Mouse (Mus musculus) gastrocnemius, postnatal 10 days (tissue): Measurements from ENCODE around the gene P2ry12. TPM values are rescaled to one million over a fixed set of nuclear protein-coding genes. Genes with fewer than 3 reads are reported as not detected.

ENCODE experiments used
- DNase-seq: peaks from one replicate; pipeline ENCODE4 v3.0.0; 2021; ENCODE audit warnings: mixed read lengths
- total RNA-seq, 2 experiments: library from RNA; stranded (reverse); gene quantifications; 2 replicates each; pipeline ENCODE4 v1.2.3; 2021

The P2ry12 gene
- total RNA-seq, 2 experiments from 2014 or later: 2.4 to 2.9 TPM

GRCm38 (mm10) chr3:59230912-59231311 lies 31.8 kb downstream of the P2ry12 start:
- DNase-seq: no peak

DNA sequence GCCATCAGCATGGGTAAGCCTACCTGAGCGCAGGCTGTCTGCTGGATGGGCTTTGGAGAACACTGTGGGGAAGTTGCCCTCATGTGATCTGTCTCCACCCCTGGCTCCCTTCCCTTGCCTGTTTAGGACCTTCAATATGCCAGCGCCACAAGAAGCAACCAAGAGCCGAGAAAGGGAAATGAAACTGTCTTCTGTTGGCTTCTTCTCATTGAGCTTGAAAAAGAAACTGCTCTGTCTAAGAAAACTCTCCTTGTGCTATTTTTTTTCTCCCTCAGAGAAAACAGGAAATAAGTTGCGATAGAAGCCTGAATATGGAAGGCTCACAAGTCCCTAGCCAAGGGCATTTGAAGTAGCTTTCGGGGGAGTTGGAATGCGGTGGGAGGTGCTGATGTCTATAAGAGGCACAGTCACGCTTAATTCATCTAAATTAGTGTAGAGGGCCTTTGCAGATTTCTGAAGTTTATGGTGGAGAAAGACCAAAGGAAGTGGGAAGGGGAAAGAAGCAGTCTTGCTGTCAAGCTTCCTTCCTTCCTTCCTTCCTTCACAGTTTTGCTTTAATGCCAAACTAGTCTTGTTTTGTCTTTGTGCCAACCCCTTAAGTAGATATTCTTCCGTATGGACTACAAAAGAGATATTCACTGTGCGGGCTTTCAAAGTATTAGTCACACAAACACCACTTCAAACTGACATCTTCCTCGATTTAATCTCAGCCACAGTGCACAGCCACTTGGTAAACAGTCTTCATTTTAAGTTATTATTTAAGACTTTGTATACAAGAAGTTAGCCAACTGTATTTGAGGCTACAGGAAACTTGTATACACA lies 33.7 kb downstream of the P2ry12 start:
- DNase-seq: no peak

GRCm38 (mm10) chr3:59227696-59228095 lies 35.0 kb downstream of the P2ry12 start:
- no peak for DNase-seq

DNA sequence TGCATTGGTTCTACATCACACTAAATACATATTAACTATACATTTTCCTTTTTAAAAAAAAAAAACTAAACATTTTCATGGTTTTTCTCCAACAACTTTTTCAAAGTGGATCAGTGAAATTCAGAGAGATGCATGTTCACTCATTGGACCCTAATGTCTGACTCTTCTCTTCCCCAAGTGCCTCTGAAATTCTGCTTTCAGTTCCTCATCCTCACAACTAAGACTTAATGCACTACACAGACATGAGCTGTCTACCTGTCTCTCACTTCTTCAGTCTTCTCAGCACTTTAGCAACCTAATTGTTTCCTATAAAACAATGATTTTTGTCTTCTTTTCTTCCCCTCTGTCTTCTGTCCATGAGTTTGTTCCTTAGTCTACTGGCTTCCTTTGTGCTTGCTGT lies 37.3 kb downstream of the P2ry12 start:
- DNase-seq: no peak

DNA sequence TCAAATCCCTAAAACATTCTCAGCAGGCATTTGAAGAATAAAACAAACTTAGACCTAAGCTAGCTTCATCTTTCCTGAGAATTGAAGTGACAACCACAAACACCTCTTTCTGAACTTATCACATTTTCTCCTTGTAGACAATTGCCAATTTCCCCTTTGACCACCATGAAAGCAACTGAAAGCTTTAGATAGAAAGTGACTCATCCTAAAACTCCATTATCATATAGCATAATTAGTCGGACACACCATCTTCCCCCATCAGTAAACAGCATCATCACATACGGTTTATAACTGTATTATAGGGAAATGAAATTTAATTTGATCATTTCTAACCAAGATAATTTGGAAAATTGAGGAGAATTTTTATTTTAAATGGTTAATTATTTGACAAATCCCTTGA lies 40.4 kb downstream of the P2ry12 start:
- DNase-seq: no peak

DNA sequence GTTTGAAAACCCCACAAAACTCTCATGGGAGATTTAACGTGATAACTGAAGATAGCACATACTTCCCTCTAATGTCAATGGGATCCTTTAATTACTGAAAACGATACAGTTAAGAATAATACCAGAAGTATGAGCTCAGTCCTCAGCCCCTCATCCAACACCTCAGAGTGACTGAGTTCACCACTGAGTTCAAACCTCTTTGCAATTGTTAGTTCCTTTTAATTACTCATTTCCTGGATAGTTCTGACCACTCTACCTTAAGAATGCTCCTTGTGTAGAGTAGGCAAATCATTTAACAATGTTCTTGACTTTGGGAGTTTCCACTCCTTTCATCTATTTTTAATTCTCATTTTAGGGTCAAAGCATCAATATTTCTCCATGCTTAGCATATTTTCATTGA lies 43.3 kb downstream of the P2ry12 start:
- no peak for DNase-seq

- no peak for DNase-seq
Measured at GRCm38 (mm10) chr3:59217211-59217610, 45.5 kb downstream of the P2ry12 start.

- no peak for DNase-seq
Measured at GRCm38 (mm10) chr3:59212404-59212803, 50.3 kb downstream of the P2ry12 start.

DNA sequence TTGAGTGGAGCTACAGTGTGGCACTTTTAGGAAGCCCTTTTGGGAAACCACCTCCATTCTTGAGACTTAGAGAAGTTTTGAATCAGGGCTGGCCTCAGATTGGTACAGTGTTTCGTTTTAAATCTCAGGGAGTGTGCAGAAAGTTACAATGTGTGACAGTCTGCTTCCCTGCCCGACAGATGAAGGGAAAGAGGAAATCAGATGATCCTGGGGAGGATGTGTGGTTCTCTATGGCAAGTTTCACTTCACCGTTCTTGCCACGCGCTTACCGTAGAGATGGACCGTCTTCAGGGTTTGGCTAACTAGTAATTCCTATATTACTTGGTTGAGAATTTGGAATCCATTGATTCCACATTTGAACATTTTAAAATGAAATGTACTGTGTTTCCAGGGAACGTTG lies 50.9 kb downstream of the P2ry12 start:
- no peak for DNase-seq

DNA sequence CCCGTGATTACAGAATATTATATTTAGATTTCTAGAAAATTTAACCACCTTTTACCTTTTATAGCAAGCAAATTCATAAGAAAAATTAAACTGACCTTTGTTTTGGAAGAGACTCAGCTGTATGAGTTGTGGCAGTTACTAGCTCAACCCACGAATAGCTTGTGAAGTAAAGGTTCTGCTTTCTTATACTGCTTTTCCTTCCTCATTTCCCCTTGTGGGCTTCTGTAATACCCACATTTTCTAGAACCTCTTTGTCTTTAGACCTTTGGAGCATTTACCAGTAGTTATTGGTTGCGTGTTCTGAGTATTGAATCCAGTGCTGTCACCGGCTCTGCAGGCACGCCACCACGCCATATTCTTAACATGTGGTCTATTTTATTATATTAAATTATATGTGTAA lies 51.9 kb downstream of the P2ry12 start, which contains the start of gene P2ry13:
Gene P2ry13 (minus strand): TSS at position 156 of the 400 bp plus-strand sequence.
- no peak for DNase-seq

- DNase-seq: no peak
Measured at GRCm38 (mm10) chr3:59210089-59210488, 52.6 kb downstream of the P2ry12 start.

DNA sequence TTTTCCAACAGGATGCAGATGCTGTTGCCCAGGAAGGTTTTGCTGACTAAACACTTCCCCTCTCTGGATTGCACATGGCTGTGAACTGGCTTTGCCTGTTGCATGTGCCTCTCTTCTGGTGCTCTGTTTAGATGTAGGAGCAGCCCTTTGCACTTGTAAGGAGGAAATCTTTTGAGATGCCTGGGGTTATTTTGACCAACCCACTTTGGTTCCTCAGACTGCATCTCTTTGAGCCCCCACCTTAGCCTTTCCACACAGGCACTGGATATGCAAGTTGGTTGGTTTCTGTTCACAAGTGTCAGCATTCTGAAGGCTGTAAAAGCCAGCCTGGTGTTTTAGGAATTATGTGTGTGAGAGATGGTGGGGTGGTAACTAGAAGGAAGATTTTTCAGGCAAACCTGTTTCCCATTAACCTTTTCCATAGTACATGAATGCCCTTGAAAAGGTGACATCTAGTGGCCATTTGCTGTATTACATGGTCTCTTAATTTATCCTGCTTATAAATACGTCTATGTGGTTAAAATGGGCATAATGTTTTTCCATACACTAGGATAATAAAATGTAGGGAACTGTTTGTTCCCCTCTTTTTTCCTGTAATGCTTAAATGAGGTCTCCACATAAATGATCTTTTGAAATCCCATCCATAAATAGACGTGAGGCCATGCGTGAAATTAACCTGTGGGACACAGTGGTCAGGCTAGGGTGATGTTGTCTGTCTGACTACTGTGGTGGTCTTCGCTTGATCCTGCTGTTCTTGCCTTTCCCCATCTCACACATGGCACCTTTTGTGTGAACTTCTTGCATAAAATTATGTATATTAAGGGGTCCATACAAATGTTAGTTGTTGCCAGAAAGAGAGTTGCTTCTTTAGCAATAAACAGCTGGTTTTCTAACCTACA lies 53.8 kb downstream of the P2ry12 start:
- no peak for DNase-seq

DNA sequence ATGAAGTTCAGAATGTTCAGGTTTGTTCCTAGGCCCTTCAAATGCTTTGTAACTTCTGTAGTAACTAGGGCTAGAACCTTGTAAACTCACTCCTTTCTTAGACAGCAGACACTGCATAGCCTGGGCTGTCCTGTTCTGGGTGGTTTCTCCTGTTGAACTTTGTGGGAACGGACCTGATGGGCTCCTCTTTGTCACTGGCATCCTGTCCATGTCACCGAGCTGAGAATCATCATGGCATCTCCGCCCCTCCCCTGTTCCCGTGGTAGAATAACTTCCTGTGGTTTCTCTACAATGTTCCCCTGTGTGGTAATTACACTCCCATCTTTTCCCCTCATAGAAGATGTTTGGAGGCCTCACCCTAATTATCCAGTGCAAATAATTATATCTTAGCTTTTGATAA lies 56.7 kb downstream of the P2ry12 start:
- no peak for DNase-seq

- DNase-seq: no peak
Measured at GRCm38 (mm10) chr3:59204719-59205503, 57.8 kb downstream of the P2ry12 start.

- no peak for DNase-seq
Measured at GRCm38 (mm10) chr3:59203802-59204520, 58.7 kb downstream of the P2ry12 start.

- no peak for DNase-seq
Measured at GRCm38 (mm10) chr3:59197329-59197948, 65.2 kb downstream of the P2ry12 start.

DNA sequence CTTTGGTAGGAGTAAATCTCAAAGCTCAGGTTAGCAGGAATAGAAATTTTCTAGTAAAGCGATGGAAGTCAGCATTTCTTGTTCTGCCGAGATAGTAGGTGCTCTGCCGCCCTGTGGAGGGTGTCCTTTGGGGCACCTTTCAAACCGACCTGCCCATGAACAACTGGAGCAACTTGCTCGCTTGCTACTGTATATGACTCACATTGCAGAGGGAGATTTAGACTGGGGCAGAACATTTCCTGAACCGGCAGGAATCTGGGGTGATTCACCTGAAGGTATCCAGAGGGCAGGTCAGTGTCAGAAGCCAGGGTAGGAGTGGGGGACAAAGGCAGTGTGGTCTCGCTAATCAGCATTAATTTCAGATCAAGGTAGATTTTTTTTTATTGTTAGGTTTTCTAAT lies 67.7 kb downstream of the P2ry12 start, which contains the start of gene Gpr87:
Gene Gpr87 (minus strand): TSS at position 167 of the 400 bp plus-strand sequence.
- no peak for DNase-seq

DNA sequence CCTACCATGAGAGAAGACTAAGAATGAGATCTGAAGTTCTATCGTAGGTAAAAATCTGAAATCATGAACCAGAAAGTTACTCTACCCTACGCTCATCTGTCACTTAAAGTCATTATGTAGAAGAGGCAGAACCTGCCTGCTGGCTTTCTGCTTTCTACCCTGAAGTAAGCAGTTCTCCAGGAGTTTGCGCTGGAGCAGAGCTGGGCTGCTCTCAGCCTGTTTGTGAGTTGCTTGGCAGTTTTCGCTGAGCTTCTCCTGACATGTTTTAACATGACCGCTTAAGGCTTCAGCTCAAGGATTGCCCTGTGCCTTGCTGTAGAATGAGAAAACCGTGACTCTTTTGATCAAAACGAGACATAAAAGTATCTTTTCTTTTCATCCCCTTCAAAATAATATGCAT lies 68.6 kb downstream of the P2ry12 start:
- DNase-seq: no peak

- DNase-seq: no peak
Measured at GRCm38 (mm10) chr3:59191674-59192073, 71.0 kb downstream of the P2ry12 start.

DNA sequence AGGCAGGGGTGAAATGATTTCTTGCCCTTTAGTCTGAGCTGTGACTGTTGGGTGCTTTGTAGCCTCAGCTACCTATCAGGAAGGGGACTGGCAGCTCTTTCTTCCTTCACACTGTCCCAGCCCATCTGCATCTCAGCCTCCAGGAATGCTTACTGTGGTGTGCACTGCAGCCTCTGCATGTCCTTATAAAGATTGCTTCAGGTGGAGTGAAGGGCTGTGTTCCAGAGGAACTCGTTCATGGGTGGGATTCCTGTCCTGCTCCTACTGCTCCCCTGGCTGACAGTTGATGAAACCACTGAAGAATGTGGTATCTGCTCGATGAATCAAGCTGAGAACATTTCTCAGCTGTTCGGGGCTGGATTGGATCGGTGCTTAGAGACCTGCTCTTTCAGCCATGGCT lies 75.3 kb downstream of the P2ry12 start:
- DNase-seq: no peak

DNA sequence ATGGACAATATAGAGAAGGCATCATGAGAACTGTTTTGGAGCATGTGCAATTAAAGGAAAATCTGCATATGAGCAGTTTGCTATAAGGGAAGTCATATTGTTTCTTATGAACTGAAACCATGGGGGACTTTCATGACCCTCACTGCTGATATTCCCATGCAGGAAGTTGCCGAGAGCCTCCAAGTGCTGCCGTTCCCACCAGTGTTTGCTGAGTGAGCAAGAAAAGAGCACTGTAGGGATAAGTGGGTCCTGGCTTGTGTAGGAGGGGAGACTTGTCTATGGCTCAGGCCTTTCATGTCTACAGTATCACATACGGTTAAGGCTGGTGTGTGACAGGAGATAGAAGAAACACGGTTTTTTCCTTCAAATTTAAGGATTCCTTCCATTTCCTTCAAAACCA lies 77.0 kb downstream of the P2ry12 start:
- no peak for DNase-seq
